Mouse (Mus musculus): ENCODE measurements at regions not wholly inside any gene's neighbourhood (a gene's known extent, or its start where the extent isn't known, plus 50 kb on each side); places are given as distances from the start of the nearest gene placed in this dataset.

GRCm38 (mm10) chr8:89655369-89655768 lies 611.4 kb upstream of the Sall1 start:
- in situ Hi-C loops (cut with MboI; ENCODE audit: low pct_unique_long_range_greater_than_20kb), result no loop called here
- no peak for DNase-seq (ENCODE audit: low read depth, low spot score)
- H3K27me3 ChIP-seq, result peaks cover 27% of the 10 kb centered on the region
- ATAC-seq, result no peak
- no peak for TF ChIP-seq CTCF (IDR thresholded peaks at IDR 0.05)
- ChIA-PET CTCF (no interaction called here), POLR2A (no interaction called here)

GRCm38 (mm10) chr8:89649207-89649890 lies 605.4 kb upstream of the Sall1 start:
- peaks cover 18% of the 10 kb centered on the region for H3K27me3 ChIP-seq
- ChIA-PET CTCF (no interaction called here), POLR2A (no interaction called here)
- DNase-seq (ENCODE audit: low read depth, low spot score) (no peak), ATAC-seq (no peak)
- in situ Hi-C loops (cut with MboI; ENCODE audit: low pct_unique_long_range_greater_than_20kb), result no loop called here
- no peak for TF ChIP-seq CTCF (IDR thresholded peaks at IDR 0.05)

GRCm38 (mm10) chr8:89646946-89647345 lies 603.0 kb upstream of the Sall1 start:
- CTCF ChIA-PET, result no interaction called here
- DNase-seq (ENCODE audit: low read depth, low spot score) (no peak), ATAC-seq (no peak)
- POLR2A ChIA-PET, result interaction anchor here (0.7 kb wide), 1 partner anchor 1685 kb away, joined by 3 read pairs; no protein-coding TSS in a partner anchor
- no peak for TF ChIP-seq CTCF (IDR thresholded peaks at IDR 0.05)
- H3K27me3 ChIP-seq, result peaks cover 23% of the 10 kb centered on the region
- in situ Hi-C loops (cut with MboI; ENCODE audit: low pct_unique_long_range_greater_than_20kb), result no loop called here

GRCm38 (mm10) chr8:89641339-89641738 lies 597.4 kb upstream of the Sall1 start:
- no peak for ATAC-seq
- DNase-seq (ENCODE audit: low read depth, low spot score), result no peak
- peaks cover 25% of the 10 kb centered on the region for H3K27me3 ChIP-seq
- POLR2A ChIA-PET, result no interaction called here
- no peak for TF ChIP-seq CTCF (IDR thresholded peaks at IDR 0.05)
- in situ Hi-C loops (cut with MboI; ENCODE audit: low pct_unique_long_range_greater_than_20kb), result no loop called here
- CTCF ChIA-PET, result no interaction called here

GRCm38 (mm10) chr8:89634864-89635263 lies 590.9 kb upstream of the Sall1 start:
- no peak for DNase-seq (ENCODE audit: low read depth, low spot score)
- TF ChIP-seq CTCF (IDR thresholded peaks at IDR 0.05), result no peak
- peaks cover 40% of the 10 kb centered on the region for H3K27me3 ChIP-seq
- in situ Hi-C loops (cut with MboI; ENCODE audit: low pct_unique_long_range_greater_than_20kb), result no loop called here
- POLR2A ChIA-PET, result no interaction called here
- CTCF ChIA-PET, result interaction anchor here (0.6 kb wide), 1 partner anchor 1026 kb away, joined by 3 read pairs; no protein-coding TSS in a partner anchor
- no peak for ATAC-seq

GRCm38 (mm10) chr8:89632304-89632703 lies 588.3 kb upstream of the Sall1 start:
- POLR2A ChIA-PET, result no interaction called here
- DNase-seq (ENCODE audit: low read depth, low spot score) (no peak), ATAC-seq (no peak)
- CTCF ChIA-PET, result no interaction called here
- H3K27me3 ChIP-seq, result peaks cover 42% of the 10 kb centered on the region
- in situ Hi-C loops (cut with MboI; ENCODE audit: low pct_unique_long_range_greater_than_20kb), result no loop called here
- no peak for TF ChIP-seq CTCF (IDR thresholded peaks at IDR 0.05)

- ChIA-PET POLR2A (no interaction called here), CTCF (interaction anchor here (0.9 kb wide), 1 partner anchor 10 kb away, joined by 3 read pairs; no protein-coding TSS in a partner anchor)
- TF ChIP-seq CTCF (IDR thresholded peaks at IDR 0.05), result peak; percentile 38
- DNase-seq (ENCODE audit: low read depth, low spot score) (no peak), ATAC-seq (no peak)
- in situ Hi-C loops (cut with MboI; ENCODE audit: low pct_unique_long_range_greater_than_20kb), result no loop called here
- peaks cover 33% of the 10 kb centered on the region for H3K27me3 ChIP-seq
These were observed 586.6 kb upstream of the Sall1 start for GRCm38 (mm10) chr8:89630540-89630939.

- peaks cover 26% of the 10 kb centered on the region for H3K27me3 ChIP-seq
- ChIA-PET POLR2A (no interaction called here), CTCF (no interaction called here)
- ATAC-seq (no peak), DNase-seq (ENCODE audit: low read depth, low spot score) (no peak)
- no peak for TF ChIP-seq CTCF (IDR thresholded peaks at IDR 0.05)
- in situ Hi-C loops (cut with MboI; ENCODE audit: low pct_unique_long_range_greater_than_20kb), result no loop called here
These were observed 574.1 kb upstream of the Sall1 start for GRCm38 (mm10) chr8:89618089-89618488.

- DNase-seq (ENCODE audit: low read depth, low spot score) (no peak), ATAC-seq (no peak)
- in situ Hi-C loops (cut with MboI; ENCODE audit: low pct_unique_long_range_greater_than_20kb), result no loop called here
- no peak for TF ChIP-seq CTCF (IDR thresholded peaks at IDR 0.05)
- ChIA-PET CTCF (no interaction called here), POLR2A (no interaction called here)
- H3K27me3 ChIP-seq, result peaks cover 27% of the 10 kb centered on the region
These were observed 572.0 kb upstream of the Sall1 start for GRCm38 (mm10) chr8:89615863-89616558.

GRCm38 (mm10) chr8:89609074-89609473 lies 565.1 kb upstream of the Sall1 start:
- ChIA-PET CTCF (no interaction called here), POLR2A (no interaction called here)
- peaks cover 16% of the 10 kb centered on the region for H3K27me3 ChIP-seq
- in situ Hi-C loops (cut with MboI; ENCODE audit: low pct_unique_long_range_greater_than_20kb), result no loop called here
- no peak for TF ChIP-seq CTCF (IDR thresholded peaks at IDR 0.05)
- ATAC-seq (no peak), DNase-seq (ENCODE audit: low read depth, low spot score) (no peak)

- no peak for TF ChIP-seq CTCF (IDR thresholded peaks at IDR 0.05)
- in situ Hi-C loops (cut with MboI; ENCODE audit: low pct_unique_long_range_greater_than_20kb), result no loop called here
- CTCF ChIA-PET, result no interaction called here
- H3K27me3 ChIP-seq, result peaks cover 4% of the 10 kb centered on the region
- POLR2A ChIA-PET, result no interaction called here
- no peak for ATAC-seq
- no peak for DNase-seq (ENCODE audit: low read depth, low spot score)
These were observed 562.0 kb upstream of the Sall1 start for GRCm38 (mm10) chr8:89605905-89606468.

Data from Patski (cell line).